7 mouse cellular contexts compared by ENCODE assay signal in genomic region chr5:143732180-143732891, GRCm38 (mm10). TPM values are rescaled to one million over a fixed set of nuclear protein-coding genes. Genes with fewer than 3 reads are reported as not detected.
A peak's percentile ranks its signal among the peaks of the same experiment; 100 is the strongest.
DNase-seq lines count a peak whose midpoint lies in the region; ATAC-seq lines count a peak whose summit lies in the region.

Usp42 (minus strand) TSS chr5:143732280.

- H3K9ac ChIP-seq in intestine, embryonic 16.5 days (ENCODE audit: low read depth, low read length): peak within 1 kb of the TSS; percentile 96
- H3K9ac ChIP-seq in midbrain, embryonic 11.5 days (ENCODE audit: low read length): peak within 1 kb of the TSS; percentile 98

- H3K4me3 ChIP-seq in intestine, embryonic 16.5 days (ENCODE audit: low read length): peak within 1 kb of the TSS; percentile 93
- H3K4me3 ChIP-seq in midbrain, embryonic 11.5 days (ENCODE audit: low read depth, low read length): peak within 1 kb of the TSS; percentile 99

- under 1% methylated on average over 76 of the region's 82 CpGs for WGBS in intestine, embryonic 16.5 days
- under 1% methylated on average over 80 of the region's 82 CpGs for WGBS in midbrain, embryonic 11.5 days

- H3K27ac ChIP-seq in intestine, embryonic 16.5 days (ENCODE audit: low read length): peak within 1 kb of the TSS; percentile 92
- H3K27ac ChIP-seq in midbrain, embryonic 11.5 days (ENCODE audit: low read depth, low read length): peak within 1 kb of the TSS; percentile 87

- peak; percentile 98 for ATAC-seq in intestine, embryonic 16.5 days
- peak; percentile 97 for ATAC-seq in midbrain, embryonic 11.5 days (ENCODE audit: low FRiP score)

- intact Hi-C loops in left cerebral cortex, postnatal 36 days (cut with DNase I): loop anchor here (1.0 kb wide), 1 partner anchor 26 kb away; no protein-coding TSS in a partner anchor

- H3K9me3 ChIP-seq in intestine, embryonic 16.5 days (ENCODE audit: control insufficient read depth, low read length): no peaks in the 10 kb centered on the region
- no peaks in the 10 kb centered on the region for H3K9me3 ChIP-seq in midbrain, embryonic 11.5 days (ENCODE audit: control insufficient read depth, low read length)

- no peaks in the 10 kb centered on the region for H3K27me3 ChIP-seq in intestine, embryonic 16.5 days (replicated peaks; ENCODE audit: control insufficient read depth, insufficient read depth, low read length)
- no peaks in the 10 kb centered on the region for H3K27me3 ChIP-seq in midbrain, embryonic 11.5 days (ENCODE audit: control insufficient read depth, insufficient read depth, low read length)

- no peaks in the 10 kb centered on the region for H3K36me3 ChIP-seq in intestine, embryonic 16.5 days (ENCODE audit: control insufficient read depth, insufficient read depth, low read length)
- no peaks in the 10 kb centered on the region for H3K36me3 ChIP-seq in midbrain, embryonic 11.5 days (ENCODE audit: control insufficient read depth, insufficient read depth, low read length)

- peaks cover 8% of the 10 kb centered on the region for H3K4me1 ChIP-seq in intestine, embryonic 16.5 days (ENCODE audit: control insufficient read depth, insufficient read depth, low read length)
- peaks cover 7% of the 10 kb centered on the region; the same call in 1 of the 2 replicates for H3K4me1 ChIP-seq in midbrain, embryonic 11.5 days (ENCODE audit: control insufficient read depth, insufficient read depth, low read length)

- DNase-seq in adrenal gland, adult 8-10 months: peak; percentile 96
- peak; percentile 92 for DNase-seq in embryo, embryonic 9.5 days (ENCODE audit: extremely low spot score)
- peak; percentile 92 to 96 for DNase-seq in gastrocnemius, postnatal 4 days (ENCODE audit: low spot score in 2 of 2)
- peak; percentile 95 to 97 for DNase-seq in left cerebral cortex, postnatal 36 days (ENCODE audit: low spot score in 2 of 2)
- peak; percentile 99 for DNase-seq in midbrain, embryonic 11.5 days (ENCODE audit: low spot score, missing footprints)
- DNase-seq in skeletal muscle tissue, adult 2 months (ENCODE audit: low read depth, low spot score): peak; percentile 98

- H3K4me2 ChIP-seq in intestine, embryonic 16.5 days (ENCODE audit: low read depth, low read length): peak within 1 kb of the TSS; percentile 75
- H3K4me2 ChIP-seq in midbrain, embryonic 11.5 days: peak within 1 kb of the TSS; percentile 73

RNA-seq across cellular contexts. Expression of gene Usp42, which starts in this region (rescaled TPM):
- total RNA-seq in adrenal gland, adult 8-10 months (2022): 10 to 100 TPM; 13.2 to 19.8 (median 15.1) TPM
- 10 to 100 TPM; 11.9 to 13.1 TPM for total RNA-seq in gastrocnemius, postnatal 4 days (2021)
- 9.9 and 10.5 TPM in 2 replicates for polyA plus RNA-seq in intestine, embryonic 16.5 days (2015; fragmentation: Nextera tagmentation; extraction: Ambion mirVana)
- 10 to 100 TPM; 21.7 to 27.1 TPM for total RNA-seq in left cerebral cortex, postnatal 36 days (2021)
- 30.4 and 31.4 TPM in 2 replicates for polyA plus RNA-seq in midbrain, embryonic 11.5 days (2014; fragmentation: Nextera tagmentation; extraction: Ambion mirVana)

Comparison
In these comparisons a context has a peak if more than half of its experiments do, and no peak if none do; other contexts are left out.
1. Peak in every context shown above with its lines: DNase-seq, ATAC-seq, H3K4me3 ChIP-seq and H3K27ac ChIP-seq.